Mouse (Mus musculus) midbrain, embryonic 14.5 days (tissue): ENCODE results near the gene Cdc42ep3. TPM values are rescaled to one million over a fixed set of nuclear protein-coding genes. Genes with fewer than 3 reads are reported as not detected.

ENCODE experiments used
- ATAC-seq: fragments of 200-750 bp; cut with Nextera tagmentation; 2 replicates; pipeline ENCODE4 v1.8.0; 2017; ENCODE audit warnings: moderate number of reproducible peaks, moderate library complexity; ENCODE audit not compliant: low FRiP score, low TSS enrichment
- DNase-seq: peaks from one replicate; pipeline ENCODE4 v3.0.0-alpha.2; 2015
- H3K27ac ChIP-seq: fragments of 300-500 bp; sonication (generic); replicated peaks from 2 replicates; pipeline ENCODE4 v1.5.1; 2014; ENCODE audit warnings: mild to moderate bottlenecking, low read depth, low read length, moderate library complexity
- H3K27me3 ChIP-seq: fragments of 300-500 bp; sonication (generic); 2 replicates; pipeline ENCODE4 v1.6.1; 2014; ENCODE audit warnings: low read length, control low read depth, mixed read lengths; ENCODE audit not compliant: control insufficient read depth, insufficient read depth
- H3K36me3 ChIP-seq: fragments of 300-500 bp; sonication (generic); 2 replicates; pipeline ENCODE4 v1.6.1; 2014; ENCODE audit warnings: low read length, control low read depth; ENCODE audit not compliant: control insufficient read depth, insufficient read depth
- H3K4me1 ChIP-seq: fragments of 300-500 bp; sonication (generic); 2 replicates; pipeline ENCODE4 v1.6.1; 2014; ENCODE audit warnings: mild to moderate bottlenecking, antibody characterized with exemption, low read length, control low read depth; ENCODE audit not compliant: control insufficient read depth, insufficient read depth
- H3K4me2 ChIP-seq: fragments of 300-500 bp; sonication (generic); 2 replicates; pipeline ENCODE4 v1.6.1; 2014; ENCODE audit warnings: mild to moderate bottlenecking, low read length, moderate library complexity
- H3K4me3 ChIP-seq: fragments of 300-500 bp; sonication (generic); replicated peaks from 2 replicates; pipeline ENCODE4 v1.5.1; 2014; ENCODE audit warnings: low read depth, low read length
- H3K9ac ChIP-seq: fragments of 300-500 bp; sonication (generic); replicated peaks from 2 replicates; pipeline ENCODE4 v1.6.1; 2014; ENCODE audit warnings: mild to moderate bottlenecking, low read length, moderate library complexity
- H3K9me3 ChIP-seq: fragments of 300-500 bp; sonication (generic); 2 replicates; pipeline ENCODE4 v1.6.1; 2016; ENCODE audit warnings: low read length, control low read depth, mixed read lengths; ENCODE audit not compliant: control insufficient read depth
- WGBS: fragments of 180-500 bp; shearing (Covaris S2); extraction: QIAGEN DNeasy Blood & Tissue Kit; methylation state at CpG from one replicate; pipeline ENCODE4 v1.1.7; 2014; 5-methylcytosine and 5-hydroxymethylcytosine counted together
- polyA plus RNA-seq: library from polyadenylated mRNA; unstranded; fragments of >200 nt; fragmentation: Nextera tagmentation; extraction: Ambion mirVana; gene quantifications from 2 replicates; pipeline ENCODE4 v1.2.1, GENCODE M21; 2014

Gene Cdc42ep3
- polyA plus RNA-seq, result 42.4 and 46.5 TPM in 2 replicates

DNA sequence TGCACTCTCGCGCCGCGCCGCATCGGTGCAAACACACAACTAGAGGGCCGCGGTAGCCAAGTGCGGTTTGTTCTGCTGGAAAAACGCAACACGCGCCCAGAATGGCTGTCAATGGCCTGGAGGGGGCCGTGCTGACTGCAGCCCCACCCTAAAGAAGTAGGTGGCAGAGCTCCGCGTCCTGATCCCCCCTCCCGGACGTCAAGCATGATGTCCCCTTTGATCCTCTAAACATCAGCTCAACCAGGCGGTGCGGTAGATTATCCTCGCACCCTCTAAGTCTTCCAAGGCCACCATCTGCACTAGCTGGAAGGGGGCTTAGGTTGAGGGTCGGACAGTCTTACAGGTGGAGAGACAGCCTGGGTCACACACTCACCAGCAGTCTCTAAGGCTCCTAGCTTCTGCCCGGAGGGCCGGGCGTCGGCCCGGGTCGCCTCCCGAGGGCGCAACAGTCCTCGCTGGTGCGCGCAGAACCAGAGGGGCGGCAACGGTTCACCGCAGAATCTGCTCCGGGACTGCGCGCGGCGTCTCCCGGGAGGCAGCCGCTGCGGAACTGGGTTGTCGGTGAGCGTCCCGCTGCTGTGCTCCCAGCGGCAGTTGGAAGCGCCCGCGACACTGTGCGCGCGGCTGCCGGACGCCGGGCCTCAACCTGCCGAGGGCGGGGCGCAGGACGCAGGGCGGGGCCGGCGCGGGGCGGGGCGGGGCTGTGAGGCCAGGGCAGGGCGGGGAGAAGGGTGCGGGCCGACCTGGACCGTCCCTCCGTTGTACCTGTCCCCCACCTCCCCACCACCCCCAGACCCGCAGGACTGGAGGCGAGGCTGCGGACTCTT is at the start of gene Cdc42ep3:
Gene Cdc42ep3 (minus strand): TSS at position 648 of the 827 bp plus-strand sequence.
- Histone ChIP-seq H3K36me3 (no peaks in the 10 kb centered on the region), H3K27me3 (no peaks in the 10 kb centered on the region), H3K9me3 (no peaks in the 10 kb centered on the region), H3K9ac (peak within 1 kb of the TSS; percentile 95), H3K4me3 (peak within 1 kb of the TSS; percentile 67), H3K27ac (peak within 1 kb of the TSS; percentile 97), H3K4me1 (peaks cover 16% of the 10 kb centered on the region), H3K4me2 (peak within 1 kb of the TSS; percentile 72)
- ATAC-seq (peak; percentile 84), DNase-seq (peak; percentile 84)
- under 1% methylated on average over 74 of the region's 74 CpGs for WGBS

- H3K9me3 ChIP-seq, result no peaks in the 10 kb centered on the region
- H3K27me3 ChIP-seq, result no peaks in the 10 kb centered on the region
- no peak for DNase-seq
- no peak overlapping the region for H3K27ac ChIP-seq
- no peak for ATAC-seq
- H3K4me2 ChIP-seq, result no peak overlapping the region
- H3K4me1 ChIP-seq, result no peaks in the 10 kb centered on the region
- 88% methylated on average over 2 of the region's 2 CpGs for WGBS
- no peaks in the 10 kb centered on the region for H3K36me3 ChIP-seq
- no peak overlapping the region for H3K4me3 ChIP-seq
- no peak overlapping the region for H3K9ac ChIP-seq
Measured at GRCm38 (mm10) chr17:79400356-79400755, 45.5 kb upstream of the Cdc42ep3 start.

DNA sequence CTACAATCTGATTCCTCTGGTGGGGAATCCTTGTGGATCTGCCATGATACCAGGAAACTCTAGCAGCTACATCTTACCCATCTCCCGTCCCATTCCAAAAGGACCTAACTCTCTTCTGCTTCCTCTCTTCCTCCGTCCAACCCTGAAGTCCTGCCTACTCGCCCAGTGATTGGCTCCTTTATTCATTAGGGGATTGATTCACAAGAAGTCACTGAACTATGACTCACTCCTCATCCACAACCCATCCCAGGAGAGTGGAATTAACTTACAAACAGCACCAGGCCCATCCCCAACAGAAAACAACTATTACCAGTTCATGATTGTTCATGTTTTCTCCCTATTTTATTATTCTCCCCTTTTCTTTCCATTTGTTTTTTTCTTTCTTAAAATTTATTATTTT is 43.5 kb upstream of the Cdc42ep3 start:
- Histone ChIP-seq H3K36me3 (no peaks in the 10 kb centered on the region), H3K4me2 (no peak overlapping the region), H3K9ac (no peak overlapping the region), H3K4me1 (no peaks in the 10 kb centered on the region), H3K4me3 (no peak overlapping the region), H3K27ac (no peak overlapping the region), H3K27me3 (no peaks in the 10 kb centered on the region), H3K9me3 (no peaks in the 10 kb centered on the region)
- no peak for ATAC-seq
- 62% methylated on average over 3 of the region's 3 CpGs for WGBS
- no peak for DNase-seq

DNA sequence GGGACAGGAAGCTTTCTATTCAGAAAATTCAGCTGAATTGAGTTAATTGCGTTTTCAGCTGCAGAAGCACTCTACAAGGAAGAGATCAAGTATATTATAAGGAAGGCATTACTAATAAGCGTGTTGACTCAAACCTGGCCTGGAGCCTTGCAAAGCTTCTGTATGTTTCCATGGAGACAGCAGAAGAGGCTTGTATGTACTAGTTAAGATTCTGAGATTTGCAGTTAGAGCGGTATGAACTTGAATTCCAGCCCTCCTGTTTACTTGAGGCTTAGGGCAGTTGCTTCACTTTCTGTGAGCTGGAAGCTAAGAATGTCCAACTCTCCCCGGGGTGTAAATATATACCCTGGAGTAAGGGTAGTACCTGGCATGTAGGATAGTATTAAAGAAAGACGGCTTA is 39.9 kb upstream of the Cdc42ep3 start:
- Histone ChIP-seq H3K4me1 (no peaks in the 10 kb centered on the region), H3K4me3 (no peak overlapping the region), H3K27me3 (no peaks in the 10 kb centered on the region), H3K9me3 (no peaks in the 10 kb centered on the region), H3K36me3 (no peaks in the 10 kb centered on the region), H3K9ac (no peak overlapping the region), H3K27ac (no peak overlapping the region), H3K4me2 (no peak overlapping the region)
- ATAC-seq (no peak), DNase-seq (peak; percentile 20)
- WGBS, result 81% methylated on average over 5 of the region's 5 CpGs

DNA sequence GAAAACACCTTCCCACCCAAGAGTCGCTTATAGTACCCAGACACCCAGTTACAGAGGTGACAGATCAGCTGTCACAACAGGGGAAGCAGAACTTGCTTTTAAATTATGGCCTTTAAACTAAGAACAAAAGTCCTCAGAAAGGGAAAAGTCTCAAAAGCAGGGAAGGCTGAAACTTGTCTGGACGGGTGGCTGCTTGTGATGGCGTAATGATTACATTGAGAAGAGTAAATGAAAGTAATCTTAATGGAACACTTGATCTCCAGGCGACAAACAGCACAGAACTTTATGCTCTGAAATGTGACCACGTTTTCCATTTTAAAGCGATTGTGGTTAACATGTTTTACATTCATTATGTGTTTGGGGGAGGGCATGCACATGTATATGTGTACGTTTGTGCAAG is 39.0 kb upstream of the Cdc42ep3 start:
- WGBS, result 88% methylated on average over 7 of the region's 7 CpGs
- H3K27ac ChIP-seq, result no peak overlapping the region
- H3K9ac ChIP-seq, result no peak overlapping the region
- no peaks in the 10 kb centered on the region for H3K36me3 ChIP-seq
- H3K4me1 ChIP-seq, result no peaks in the 10 kb centered on the region
- H3K4me2 ChIP-seq, result no peak overlapping the region
- no peak overlapping the region for H3K4me3 ChIP-seq
- H3K27me3 ChIP-seq, result no peaks in the 10 kb centered on the region
- DNase-seq (no peak), ATAC-seq (no peak)
- H3K9me3 ChIP-seq, result no peaks in the 10 kb centered on the region

DNA sequence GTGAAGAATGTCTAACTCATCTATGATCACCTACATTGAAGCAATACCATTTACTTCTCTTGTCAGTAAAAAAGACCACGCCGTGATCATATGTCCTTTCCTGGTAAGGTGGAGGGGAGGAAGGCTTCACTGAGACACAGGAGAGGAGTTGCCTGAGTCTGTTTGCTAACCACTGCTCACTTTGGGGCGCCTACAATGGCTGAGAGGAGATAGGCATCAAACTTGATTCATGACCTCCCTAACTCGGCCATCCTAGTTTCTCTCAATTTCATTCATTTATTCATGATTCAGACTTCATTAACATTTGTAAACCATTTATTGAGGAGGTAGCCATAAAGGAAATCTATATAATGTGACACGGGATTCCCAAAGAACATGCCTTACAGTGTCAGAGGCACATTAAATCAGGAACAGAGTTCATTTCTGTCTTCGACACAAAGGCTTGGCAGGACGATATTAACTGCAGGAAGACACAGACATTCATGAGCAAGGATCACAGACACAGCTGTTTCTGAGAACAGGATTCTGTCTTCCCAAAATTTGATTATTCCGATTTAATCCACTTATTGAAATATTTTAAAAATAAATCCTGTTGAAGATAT is 32.7 kb upstream of the Cdc42ep3 start:
- peak; percentile 4 for DNase-seq

GRCm38 (mm10) chr17:79381485-79381884 is 26.6 kb upstream of the Cdc42ep3 start:
- Histone ChIP-seq H3K36me3 (no peaks in the 10 kb centered on the region), H3K9ac (no peak overlapping the region), H3K4me1 (no peaks in the 10 kb centered on the region), H3K9me3 (no peaks in the 10 kb centered on the region), H3K4me2 (no peak overlapping the region), H3K27me3 (no peaks in the 10 kb centered on the region), H3K27ac (no peak overlapping the region), H3K4me3 (no peak overlapping the region)
- WGBS, result 81% methylated on average over 3 of the region's 3 CpGs
- ATAC-seq (no peak), DNase-seq (no peak)

More for the DNA sequence above, 32.7 kb upstream of the Cdc42ep3 start:
- Histone ChIP-seq H3K27me3 (no peaks in the 10 kb centered on the region), H3K4me3 (no peak overlapping the region), H3K36me3 (no peaks in the 10 kb centered on the region), H3K9me3 (no peaks in the 10 kb centered on the region), H3K4me2 (no peak overlapping the region), H3K9ac (no peak overlapping the region), H3K4me1 (no peaks in the 10 kb centered on the region), H3K27ac (no peak overlapping the region)
- WGBS, result 62% methylated on average over 8 of the region's 8 CpGs
- no peak for ATAC-seq

DNA sequence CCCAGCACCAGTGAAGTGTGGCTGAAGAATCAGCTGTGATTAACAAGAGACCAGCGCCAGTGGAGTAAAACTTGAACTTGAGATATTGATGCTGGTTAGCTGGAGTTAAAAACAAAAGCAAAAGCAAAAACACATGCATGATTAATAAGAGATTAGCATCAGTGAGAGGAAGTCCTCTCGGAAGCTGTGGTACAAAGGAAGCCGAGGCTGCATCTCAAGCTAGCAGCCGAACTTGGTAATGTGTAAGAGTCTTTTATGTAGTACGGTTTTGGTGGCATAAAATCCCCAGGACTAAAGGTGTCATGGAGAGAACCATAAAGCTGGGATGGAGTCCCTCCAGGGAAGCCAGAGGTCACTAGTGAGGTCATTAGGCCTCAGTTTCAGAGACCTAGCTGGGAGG is 24.3 kb upstream of the Cdc42ep3 start:
- Histone ChIP-seq H3K27ac (no peak overlapping the region), H3K27me3 (no peaks in the 10 kb centered on the region), H3K9me3 (no peaks in the 10 kb centered on the region), H3K4me3 (no peak overlapping the region), H3K4me2 (no peak overlapping the region), H3K9ac (no peak overlapping the region), H3K4me1 (no peaks in the 10 kb centered on the region), H3K36me3 (no peaks in the 10 kb centered on the region)
- 78% methylated on average over 5 of the region's 5 CpGs for WGBS
- DNase-seq, result no peak
- ATAC-seq, result no peak
